Mouse (Mus musculus) kidney, adult 2 months (tissue): ENCODE measurements at regions not wholly inside any gene's neighbourhood (a gene's known extent, or its start where the extent isn't known, plus 50 kb on each side); places are given as distances from the start of the nearest gene placed in this dataset.

Experiments
- DNase-seq: peaks from one replicate; pipeline ENCODE4 v3.0.0; 2021
- H3K27ac ChIP-seq: fragments of 200-500 bp; 2 replicates; pipeline ENCODE4 v1.5.1; 2012; ENCODE audit warnings: low read depth, low read length, control low read depth, inconsistent platforms; ENCODE audit not compliant: insufficient read depth
- H3K27me3 ChIP-seq: fragments of 200-500 bp; replicated peaks from 2 replicates; pipeline ENCODE4 v1.6.1; 2012; ENCODE audit warnings: mild to moderate bottlenecking, moderate library complexity, low read length, inconsistent platforms; ENCODE audit not compliant: control insufficient read depth, insufficient read depth
- H3K36me3 ChIP-seq: fragments of 200-500 bp; 2 replicates; pipeline ENCODE4 v1.6.1; 2012; ENCODE audit warnings: mild to moderate bottlenecking, moderate library complexity, low read length, inconsistent platforms; ENCODE audit not compliant: control insufficient read depth, insufficient read depth
- H3K4me1 ChIP-seq: fragments of 200-500 bp; 2 replicates; pipeline ENCODE4 v1.6.1; 2011; ENCODE audit warnings: low read length; ENCODE audit not compliant: control insufficient read depth, insufficient read depth
- H3K4me3 ChIP-seq: fragments of 200-500 bp; 2 replicates; pipeline ENCODE4 v1.5.1; 2011; ENCODE audit warnings: mild to moderate bottlenecking, low read depth, low read length, control low read depth; ENCODE audit not compliant: insufficient read depth
- CTCF ChIP-seq: fragments of 200-500 bp; conservative IDR thresholded peaks from 2 replicates; pipeline ENCODE4 v1.5.1; 2011; ENCODE audit warnings: low read depth, mild to moderate bottlenecking, control low read depth, low read length, moderate library complexity, mixed read lengths; ENCODE audit not compliant: insufficient read depth, insufficient read length
- POLR2A ChIP-seq: fragments of 200-500 bp; IDR thresholded peaks from one replicate; pipeline ENCODE4 v1.6.1; 2011; ENCODE audit warnings: low read depth, low read length, control low read depth
- WGBS: fragments of 180-500 bp; shearing (Covaris S2); methylation state at CpG from one replicate; pipeline ENCODE4 v1.1.7; 2018; 5-methylcytosine and 5-hydroxymethylcytosine counted together

GRCm38 (mm10) chr12:113411113-113411512, 78.2 kb upstream of the Adam6b start:
- H3K4me3 ChIP-seq = no peak overlapping the region
- DNase-seq = no peak
- 82% methylated on average over 5 of the region's 5 CpGs for WGBS
- H3K4me1 ChIP-seq = no peaks in the 10 kb centered on the region
- H3K27me3 ChIP-seq = no peaks in the 10 kb centered on the region; the same call in 1 of the 2 replicates
- TF ChIP-seq POLR2A = no peak
- TF ChIP-seq CTCF = no peak
- no peaks in the 10 kb centered on the region for H3K36me3 ChIP-seq
- H3K27ac ChIP-seq = no peak overlapping the region

DNA sequence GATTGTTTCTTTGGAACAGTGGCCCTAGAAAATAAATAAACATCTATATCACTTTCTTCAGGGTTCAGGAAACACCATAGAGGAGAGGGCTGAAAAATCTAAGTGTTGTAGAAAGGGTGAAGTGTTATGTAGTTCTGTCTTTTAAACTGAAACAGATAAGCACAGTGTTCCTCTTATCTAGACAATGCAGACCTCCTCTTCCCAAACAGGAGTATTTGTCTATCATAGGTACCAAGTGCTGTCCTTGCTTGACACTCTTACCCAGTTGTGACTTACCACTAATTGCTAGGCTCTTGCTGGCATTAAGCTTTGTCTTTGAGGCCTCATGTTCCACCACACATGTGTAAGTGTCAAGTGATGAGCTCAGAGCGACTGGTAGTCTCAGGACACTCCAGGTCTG, 75.3 kb upstream of the Adam6b start:
- H3K27me3 ChIP-seq = no peaks in the 10 kb centered on the region; the same call in 1 of the 2 replicates
- 39% methylated on average over 1 of the region's 1 CpGs for WGBS
- H3K4me1 ChIP-seq = no peaks in the 10 kb centered on the region
- no peak for DNase-seq
- no peak overlapping the region for H3K27ac ChIP-seq
- TF ChIP-seq POLR2A (no peak), CTCF (no peak)
- no peaks in the 10 kb centered on the region for H3K36me3 ChIP-seq
- H3K4me3 ChIP-seq = no peak overlapping the region

DNA sequence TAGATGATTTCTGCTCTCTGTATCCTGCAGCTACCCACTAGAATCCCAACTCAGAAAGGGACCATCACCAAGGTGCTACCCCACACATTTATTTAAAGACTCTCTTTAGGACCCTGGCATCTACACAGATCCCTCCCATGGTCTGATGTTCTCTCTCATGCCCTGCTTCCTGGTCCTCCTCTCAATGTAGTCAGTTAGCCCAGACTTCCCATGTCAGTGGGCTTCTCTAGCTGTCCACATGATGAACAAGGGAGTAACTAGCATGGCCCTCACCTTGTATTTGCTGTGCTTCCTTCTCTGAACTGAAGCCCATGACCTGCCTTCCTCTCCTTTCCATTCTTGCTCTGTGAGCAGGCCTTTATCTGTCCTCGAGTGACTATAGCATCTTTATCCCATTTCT, 71.8 kb upstream of the Adam6b start:
- WGBS = 63% methylated on average over 1 of the region's 1 CpGs

GRCm38 (mm10) chr12:113418731-113419402, 70.4 kb upstream of the Adam6b start:
- Histone ChIP-seq H3K4me1 (no peaks in the 10 kb centered on the region), H3K27ac (no peak overlapping the region), H3K36me3 (no peaks in the 10 kb centered on the region), H3K4me3 (no peak overlapping the region), H3K27me3 (no peaks in the 10 kb centered on the region)
- WGBS = 88% methylated on average over 5 of the region's 5 CpGs
- no peak for DNase-seq
- TF ChIP-seq POLR2A = no peak
- TF ChIP-seq CTCF = no peak

More for the DNA sequence above, 71.8 kb upstream of the Adam6b start:
- Histone ChIP-seq H3K36me3 (no peaks in the 10 kb centered on the region), H3K4me3 (no peak overlapping the region), H3K27ac (no peak overlapping the region), H3K27me3 (no peaks in the 10 kb centered on the region), H3K4me1 (no peaks in the 10 kb centered on the region)
- DNase-seq = no peak
- no peak for TF ChIP-seq POLR2A

- Histone ChIP-seq H3K27ac (no peak overlapping the region), H3K27me3 (no peaks in the 10 kb centered on the region), H3K4me1 (no peaks in the 10 kb centered on the region), H3K36me3 (no peaks in the 10 kb centered on the region), H3K4me3 (no peak overlapping the region)
- 79% methylated on average over 9 of the region's 9 CpGs for WGBS
- no peak for TF ChIP-seq POLR2A
- DNase-seq = no peak
Measured at GRCm38 (mm10) chr12:113420721-113421305, 68.5 kb upstream of the Adam6b start.

DNA sequence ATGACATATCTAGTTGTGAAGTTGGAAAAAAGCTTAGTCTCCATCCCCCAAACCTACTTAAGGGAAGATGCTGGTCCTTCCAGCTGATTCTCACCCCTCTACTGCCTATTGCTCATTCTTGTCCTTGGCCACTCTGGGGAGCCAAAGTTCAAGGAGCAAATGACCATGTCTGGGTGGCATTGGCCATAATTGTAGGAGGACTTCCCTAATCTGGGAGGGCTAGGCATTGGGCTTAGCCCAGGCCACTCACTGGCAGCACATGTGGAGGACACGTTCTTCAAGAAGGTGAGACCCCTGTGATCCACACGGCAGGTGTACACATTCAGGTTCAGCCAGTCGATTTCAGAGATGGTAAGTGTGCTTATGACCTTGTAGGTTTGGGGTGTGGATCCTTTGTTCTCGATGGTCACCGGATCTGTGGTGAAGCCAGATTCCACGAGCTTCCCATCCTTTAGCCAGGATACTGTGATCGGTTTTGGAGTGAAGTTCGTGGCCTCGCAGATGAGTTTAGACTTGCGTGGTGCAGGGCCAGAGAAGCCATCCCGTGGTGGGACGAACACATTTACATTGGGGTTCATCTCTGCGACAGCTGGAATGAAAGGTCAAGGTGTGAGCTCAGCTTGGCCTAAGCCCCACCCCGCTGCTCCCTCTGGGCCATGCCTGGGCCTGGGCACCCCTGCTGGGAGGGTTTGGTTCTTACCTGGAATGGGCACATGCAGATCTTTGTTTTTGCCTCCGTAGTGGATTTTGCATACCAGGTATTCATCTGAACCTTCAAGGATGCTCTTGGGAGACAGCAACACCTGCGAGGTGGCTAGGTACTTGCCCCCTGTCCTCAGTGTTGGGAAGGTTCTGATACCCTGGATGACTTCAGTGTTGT, 67.4 kb upstream of the Adam6b start:
- no peak for DNase-seq
- no peak overlapping the region for H3K27ac ChIP-seq
- WGBS = 87% methylated on average over 16 of the region's 16 CpGs
- no peaks in the 10 kb centered on the region for H3K36me3 ChIP-seq
- no peaks in the 10 kb centered on the region for H3K27me3 ChIP-seq
- TF ChIP-seq CTCF = no peak
- H3K4me3 ChIP-seq = no peak overlapping the region
- H3K4me1 ChIP-seq = no peaks in the 10 kb centered on the region

DNA sequence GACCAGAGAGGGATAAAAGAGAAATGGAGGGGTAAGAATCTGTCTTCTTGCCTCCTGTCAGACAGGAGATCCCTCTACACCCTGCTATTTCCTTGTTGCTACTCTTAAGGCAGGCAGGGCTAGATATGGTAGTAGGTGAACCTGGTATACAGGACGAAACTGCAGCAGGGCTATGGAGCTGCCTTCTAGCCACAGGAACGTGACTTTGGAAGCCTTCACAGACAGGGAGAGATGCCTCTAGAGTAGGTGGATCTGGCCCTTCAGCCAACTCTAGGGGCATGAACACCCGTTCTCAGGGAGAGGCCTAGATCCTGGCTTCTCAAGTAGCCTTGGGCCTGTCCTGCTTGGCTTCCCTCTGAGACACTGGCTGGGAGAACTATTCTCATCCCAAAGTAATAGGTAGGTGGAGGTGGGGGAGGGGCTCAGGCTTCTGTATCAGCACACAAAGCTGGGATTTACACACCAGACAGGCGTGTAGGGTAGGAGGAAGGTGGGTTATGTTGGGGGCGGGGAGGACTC, 66.5 kb upstream of the Adam6b start:
- Histone ChIP-seq H3K36me3 (no peaks in the 10 kb centered on the region), H3K27me3 (no peaks in the 10 kb centered on the region), H3K4me3 (no peak overlapping the region), H3K4me1 (no peaks in the 10 kb centered on the region), H3K27ac (no peak overlapping the region)
- 76% methylated on average over 5 of the region's 5 CpGs for WGBS
- DNase-seq = no peak
- TF ChIP-seq POLR2A (no peak), CTCF (no peak)
